Mouse (Mus musculus): ENCODE data around the gene Cp.
A peak's percentile ranks its signal among the peaks of the same experiment; 100 is the strongest.
"Not testable (repeated sequence)": the region's sequence is repeated elsewhere in the genome, so short reads cannot be mapped to it uniquely, and the experiment has no call there.

Gene Cp

DNA sequence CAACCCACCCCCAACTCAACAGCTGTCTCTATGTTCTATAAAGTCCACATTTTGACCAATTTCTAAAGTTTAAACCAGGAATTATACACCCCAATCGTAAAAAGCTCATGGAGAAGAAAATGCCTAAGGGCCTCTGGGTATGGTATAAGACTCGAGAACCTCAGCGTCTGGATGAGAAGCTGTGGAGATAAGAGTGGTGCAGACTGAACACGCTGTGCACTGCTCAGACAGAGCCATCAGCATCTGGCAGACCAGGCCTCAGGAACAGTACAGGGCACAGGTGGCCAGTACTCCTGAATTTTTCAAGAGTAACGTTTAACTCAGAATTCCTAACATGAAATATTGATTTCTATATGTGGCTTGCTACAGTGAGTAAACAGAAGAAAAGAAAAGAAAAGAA, 50.9 kb downstream of the Cp start:
- DNase-seq, result no peak

DNA sequence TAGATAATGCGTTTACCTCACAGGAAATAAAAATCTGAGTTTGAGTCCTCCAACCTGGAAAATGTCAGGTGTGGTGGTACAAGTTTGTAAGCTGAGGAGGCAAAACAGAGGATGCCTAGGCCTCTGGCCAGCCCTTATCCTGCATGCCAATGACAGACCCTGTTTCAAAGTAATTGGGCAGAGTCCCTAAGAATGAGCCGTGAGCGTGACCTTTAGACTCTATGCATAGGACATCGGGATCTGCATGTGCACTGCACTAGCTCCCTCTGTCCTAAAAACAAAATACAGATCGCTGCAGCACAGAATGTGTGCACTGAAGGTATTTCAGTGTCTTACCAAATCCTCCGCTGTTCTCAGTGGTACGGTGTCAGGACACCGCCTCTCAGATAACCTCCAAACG, 53.6 kb downstream of the Cp start:
- DNase-seq, result no peak

DNA sequence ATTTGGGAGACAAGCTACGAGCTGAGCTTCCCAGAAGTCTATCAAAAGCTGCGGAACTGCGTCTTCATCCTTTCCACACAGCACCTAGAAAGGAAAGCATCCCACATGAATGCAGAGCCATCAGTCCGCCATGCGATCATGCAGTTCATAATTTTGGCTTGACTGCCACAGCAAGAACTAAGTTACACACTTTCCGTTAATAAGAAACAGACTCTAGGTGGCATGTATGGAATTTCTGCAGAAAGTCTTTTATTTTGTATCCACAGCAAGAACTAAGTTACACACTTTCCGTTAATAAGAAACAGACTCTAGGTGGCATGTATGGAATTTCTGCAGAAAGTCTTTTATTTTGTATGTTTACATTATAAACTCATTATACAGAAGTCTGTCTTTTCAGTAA, 54.1 kb downstream of the Cp start:
- not testable (repeated sequence) for DNase-seq

DNA sequence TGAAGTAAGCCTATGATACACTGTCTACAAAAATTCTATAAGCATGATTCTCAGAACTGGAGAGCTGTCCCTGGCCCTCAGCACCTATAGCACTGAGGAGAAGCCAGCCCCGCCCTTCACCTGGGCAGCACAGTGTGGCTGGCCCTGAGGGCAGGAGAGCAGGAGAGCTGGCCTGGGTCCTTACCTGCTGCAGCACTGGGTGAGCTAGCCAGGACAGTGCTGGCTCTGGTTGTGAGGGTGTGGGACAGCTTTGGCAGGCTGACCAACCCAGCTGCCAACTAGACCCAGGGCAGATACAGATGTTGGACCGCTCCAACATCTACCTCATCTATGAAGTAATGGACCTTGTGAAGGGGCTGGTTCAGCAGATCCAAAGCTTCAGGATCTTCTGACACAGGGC, 57.6 kb downstream of the Cp start:
- DNase-seq, result no peak

DNA sequence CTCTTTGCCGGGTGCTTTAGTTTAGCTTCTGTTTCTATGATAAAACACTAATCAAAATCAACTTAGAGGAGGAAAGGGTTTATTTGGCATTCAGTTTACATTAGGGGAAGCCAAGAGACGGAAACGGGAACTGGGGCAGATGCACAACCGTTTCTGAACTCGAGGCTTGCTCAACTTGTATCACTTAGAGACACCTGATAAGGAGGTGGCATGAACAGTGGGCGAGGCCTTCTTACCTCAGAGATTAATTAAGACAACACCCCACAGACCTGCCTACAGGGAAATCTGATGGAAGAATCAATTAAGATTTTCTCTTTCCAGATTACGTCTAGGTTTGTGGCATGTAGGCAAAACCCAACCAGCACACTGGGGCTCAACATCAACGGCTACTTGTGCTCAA, 61.2 kb downstream of the Cp start:
- DNase-seq, result no peak

DNA sequence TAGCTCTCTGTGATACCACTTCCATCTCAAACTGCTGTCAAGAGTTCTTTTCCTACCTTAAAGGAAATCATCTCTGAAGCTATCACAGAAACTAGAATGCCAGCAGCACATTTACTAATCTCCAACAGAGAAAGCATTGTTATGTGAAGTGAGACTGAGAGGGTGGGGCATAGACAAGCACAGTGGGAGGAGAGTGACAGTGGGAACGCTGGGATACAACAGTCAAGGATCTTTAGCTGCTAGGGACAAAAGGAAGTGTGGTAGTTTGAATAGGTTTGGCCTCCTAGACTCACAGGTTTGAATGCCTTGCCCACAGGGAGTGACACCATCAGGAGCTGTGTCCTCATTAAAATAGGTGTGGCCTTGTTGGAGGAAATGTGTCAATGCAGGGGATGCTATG, 67.0 kb downstream of the Cp start:
- DNase-seq, result no peak

DNA sequence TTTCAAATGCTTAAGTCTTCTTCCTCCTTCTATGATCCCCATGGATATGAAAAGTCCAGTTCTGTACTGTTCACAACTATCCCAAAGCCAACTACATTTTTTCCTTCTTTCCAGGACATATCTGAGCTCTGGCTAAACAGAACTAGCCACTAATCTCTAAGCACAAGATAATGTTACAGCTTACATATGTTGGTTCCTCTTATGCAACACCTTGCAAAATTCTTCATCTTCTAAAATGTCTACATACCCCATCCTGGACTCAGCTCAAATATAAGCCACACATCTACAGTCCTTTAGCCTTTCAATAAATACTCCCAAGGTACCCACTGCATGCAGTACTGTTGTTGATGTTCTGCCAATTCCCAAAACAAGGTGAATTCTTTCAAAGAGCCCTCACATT, 69.6 kb downstream of the Cp start:
- DNase-seq, result no peak

DNA sequence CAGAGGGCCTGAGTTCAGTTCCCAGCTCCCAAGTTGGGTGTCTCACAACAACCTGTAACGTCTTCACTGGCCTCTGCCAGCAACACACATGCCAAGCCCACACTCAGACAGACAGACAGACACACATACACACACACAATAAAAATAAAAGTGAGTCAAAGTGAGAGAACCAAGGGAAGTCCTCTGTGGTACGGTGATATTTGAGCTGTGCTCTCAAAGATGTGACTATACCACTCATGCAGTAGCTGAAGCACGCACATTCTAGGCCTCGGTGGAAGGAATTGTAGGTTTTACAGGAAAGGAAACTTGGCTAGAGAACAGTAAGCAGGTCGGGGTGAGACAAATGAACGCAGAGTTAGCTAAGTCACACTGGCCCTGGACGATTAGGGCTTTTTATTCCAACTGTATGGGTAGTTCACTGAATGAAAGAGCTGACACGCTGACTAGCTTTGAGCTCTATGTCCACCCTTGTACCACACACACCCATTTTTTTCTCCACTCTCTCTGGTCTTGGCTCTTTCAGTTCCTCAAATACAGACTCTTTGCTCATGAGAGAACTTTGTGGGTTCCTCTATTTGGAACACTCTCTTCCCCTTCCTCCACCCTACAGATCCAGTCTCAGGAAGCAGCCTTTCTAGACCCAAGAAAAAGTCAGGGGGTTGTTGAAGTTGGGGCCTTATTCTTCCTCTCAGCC, 70.3 kb downstream of the Cp start:
- no peak for DNase-seq

DNA sequence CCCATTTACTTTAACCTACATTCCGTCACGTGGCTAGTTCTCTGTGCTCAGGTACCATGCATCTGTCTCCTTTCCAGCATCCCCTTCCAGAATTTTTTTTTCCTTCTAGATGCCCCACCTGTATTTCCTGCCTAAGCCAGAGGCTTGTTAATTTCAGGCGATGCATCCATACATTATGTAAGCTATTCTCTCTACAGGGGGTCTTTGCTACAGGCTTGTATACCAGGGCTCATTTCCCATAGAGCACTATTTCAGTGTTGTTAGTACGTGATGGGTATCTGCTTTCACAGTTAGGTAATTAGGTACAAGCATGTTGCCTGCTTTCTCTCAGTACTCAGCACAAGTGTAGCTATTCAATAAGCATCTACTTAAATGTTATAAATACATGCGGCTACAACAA, 70.9 kb downstream of the Cp start:
- no peak for DNase-seq

DNA sequence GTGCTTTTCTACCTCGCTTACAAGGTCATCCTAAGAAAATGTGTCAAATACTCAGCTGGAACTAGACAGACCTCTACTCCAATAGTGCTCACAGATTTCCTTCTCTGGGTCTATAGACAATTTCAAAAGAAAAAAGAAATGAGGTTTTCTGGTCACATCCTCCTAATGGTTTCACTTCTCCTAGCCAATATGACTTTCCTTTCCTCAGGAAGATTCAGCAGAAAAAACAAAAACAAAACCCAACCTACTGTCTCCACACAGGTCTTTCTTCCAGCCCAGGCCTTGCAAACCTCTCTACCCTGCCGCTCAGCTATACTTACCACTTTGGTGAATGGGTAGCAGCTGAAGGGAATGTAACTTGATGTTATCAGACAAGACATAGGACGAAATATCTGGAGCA, 71.8 kb downstream of the Cp start:
- no peak for DNase-seq

DNA sequence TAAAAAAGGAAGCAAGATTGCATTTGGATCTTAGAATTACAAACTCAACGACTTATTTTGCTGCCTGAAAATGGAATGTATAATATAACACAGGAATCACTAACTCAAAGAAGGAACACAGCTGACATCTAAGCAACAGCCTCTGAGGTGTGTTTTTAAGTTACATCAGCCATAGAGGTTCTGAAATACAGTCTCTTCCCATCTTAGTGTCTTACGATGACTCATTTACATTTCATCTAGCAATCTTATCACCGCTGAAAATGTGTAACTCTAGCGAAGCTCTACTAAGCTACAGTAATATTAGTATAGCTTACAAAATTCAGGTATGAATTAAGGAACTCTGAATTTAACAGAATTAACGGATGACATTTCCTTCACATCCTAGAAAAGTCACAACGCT, 74.0 kb downstream of the Cp start:
- DNase-seq, result no peak

DNA sequence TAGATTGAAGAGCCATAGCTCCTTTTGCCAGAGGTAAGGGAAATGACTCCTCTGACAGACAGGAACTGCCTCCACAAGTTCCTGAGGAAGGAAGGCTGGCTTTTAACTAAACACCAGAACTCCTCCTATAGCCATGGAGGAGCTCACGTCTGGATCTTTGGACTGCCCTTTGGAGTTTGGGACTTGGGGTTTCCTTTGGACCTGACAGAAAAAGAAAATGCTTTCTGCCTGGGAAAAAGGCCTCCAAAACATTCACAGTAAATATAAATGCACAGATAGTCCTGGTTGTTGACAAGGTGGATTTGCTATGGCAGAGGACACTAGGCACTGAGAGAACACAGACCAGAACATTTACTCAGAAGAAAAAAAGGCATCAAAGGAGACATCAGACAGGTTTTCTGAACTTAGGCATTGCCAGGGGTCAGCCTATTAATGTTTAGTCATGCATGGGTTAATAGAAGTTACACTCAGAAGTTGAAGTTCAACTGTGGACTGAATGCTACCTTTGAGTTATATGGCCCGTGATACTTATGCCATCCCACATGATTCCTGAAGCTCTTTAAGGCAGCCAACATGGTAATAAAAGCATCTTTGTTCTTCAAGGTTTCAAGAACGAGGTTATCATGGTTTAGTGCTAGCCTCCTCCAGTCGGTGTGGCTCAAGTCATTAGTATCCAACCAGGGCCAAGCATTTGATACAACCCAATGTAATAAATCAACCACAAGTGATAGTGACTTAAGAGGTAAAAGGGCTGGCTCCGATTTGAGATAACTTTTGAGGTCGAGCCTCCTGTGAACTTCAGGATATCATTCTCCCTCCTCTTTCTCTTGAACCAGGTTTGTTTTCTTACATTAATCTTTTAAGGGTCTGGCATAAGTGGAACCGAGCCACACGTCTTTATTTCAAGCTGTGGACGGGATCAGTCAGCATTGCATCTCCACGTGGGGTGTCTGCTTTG, 77.2 kb downstream of the Cp start:
- peak; percentile 58 for DNase-seq

DNA sequence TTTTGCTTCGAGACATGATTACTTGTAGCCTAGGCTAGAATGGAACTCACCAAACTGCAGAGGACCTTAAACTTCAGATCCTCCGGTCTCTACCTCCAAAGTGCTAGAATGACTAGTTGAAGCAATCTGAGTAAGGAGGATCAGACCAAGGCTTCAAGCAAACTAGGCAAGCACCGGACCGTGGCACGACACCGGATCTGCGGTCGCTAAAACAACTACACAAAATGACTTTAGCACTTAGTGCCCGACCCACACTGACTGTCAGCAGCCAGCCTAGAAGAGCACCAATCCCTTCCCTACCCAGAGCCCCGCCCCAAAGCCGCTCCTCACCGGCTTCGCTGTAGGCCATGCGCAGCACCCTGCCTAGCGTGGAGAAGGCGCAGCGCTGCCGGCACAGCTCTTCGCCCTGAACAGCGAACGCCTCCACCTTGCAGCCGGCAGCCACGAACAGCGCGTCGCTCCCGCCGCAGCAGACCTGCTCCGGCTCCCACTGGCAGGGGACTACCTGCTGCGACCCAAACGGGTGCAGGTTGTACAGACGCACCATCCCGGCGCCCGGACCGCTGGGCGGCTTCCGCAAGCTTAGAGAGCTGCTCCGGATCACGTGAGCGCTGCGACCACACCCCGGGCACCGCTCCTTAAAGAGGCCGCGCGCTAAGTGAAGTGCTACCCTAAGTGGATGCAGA, 78.0 kb downstream of the Cp start, which contains the start of gene Hps3:
Gene Hps3, minus strand, starts transcription at position 597 of the 686 bp plus-strand sequence.
- DNase-seq, result peak; percentile 91

DNA sequence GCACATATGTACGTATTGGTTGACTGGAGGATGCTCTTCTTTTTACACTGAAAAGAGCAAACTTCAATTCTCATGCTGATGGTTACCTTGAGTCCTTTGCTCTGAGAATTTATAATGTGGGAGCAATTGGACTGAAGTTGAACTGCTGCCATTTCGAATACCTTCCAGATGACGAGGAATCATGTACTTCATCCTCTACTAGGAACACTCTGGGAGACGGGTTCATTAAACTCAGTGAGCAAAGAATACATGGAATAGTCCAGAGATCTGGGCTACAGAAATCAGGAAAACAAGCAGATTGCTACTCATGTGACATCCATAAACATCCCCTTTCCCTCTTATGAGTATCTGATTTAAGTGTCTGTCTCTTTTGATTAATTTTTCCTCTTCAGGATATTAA, 79.2 kb downstream of the Cp start:
- no peak for DNase-seq

DNA sequence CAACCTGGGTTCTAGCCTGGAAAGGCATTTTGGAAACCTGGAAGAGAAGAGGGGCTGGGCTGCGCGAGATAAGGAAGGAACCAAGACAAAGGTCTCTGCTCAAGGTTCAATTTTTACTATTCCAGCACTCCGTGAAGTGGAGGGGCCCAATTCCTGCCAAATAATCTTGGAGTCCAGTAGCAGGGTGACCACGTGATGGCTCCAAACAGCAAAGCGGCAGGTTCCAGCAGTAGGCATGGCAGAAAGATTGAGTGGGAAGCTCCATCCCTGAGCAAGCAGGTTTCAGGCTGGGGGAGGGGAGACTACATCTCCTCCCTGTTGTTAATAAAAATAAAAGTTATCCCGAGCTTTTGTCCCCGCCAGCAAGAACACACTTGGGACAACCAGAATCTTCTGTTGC, 84.6 kb downstream of the Cp start:
- not testable (repeated sequence) for DNase-seq

DNA sequence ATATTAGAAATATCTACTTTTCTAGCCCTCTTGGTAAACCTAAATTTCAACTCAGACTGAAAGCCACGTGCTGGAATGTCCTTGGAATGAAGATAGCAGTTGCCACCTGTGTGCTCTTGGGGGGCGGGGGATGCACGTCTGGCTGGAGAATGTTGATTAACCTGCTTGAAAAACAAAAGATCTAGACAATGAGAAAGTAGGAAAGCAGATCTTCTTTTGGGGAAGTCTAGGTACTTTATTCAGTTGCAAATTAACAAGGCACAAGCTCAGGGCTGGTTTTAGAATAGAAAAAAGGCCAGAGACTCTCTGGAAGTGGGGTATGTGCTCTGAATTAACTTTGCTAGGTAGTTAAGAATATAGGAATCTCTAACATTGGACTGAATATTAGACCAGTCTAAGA, 87.9 kb downstream of the Cp start:
- DNase-seq, result not testable (repeated sequence)

DNA sequence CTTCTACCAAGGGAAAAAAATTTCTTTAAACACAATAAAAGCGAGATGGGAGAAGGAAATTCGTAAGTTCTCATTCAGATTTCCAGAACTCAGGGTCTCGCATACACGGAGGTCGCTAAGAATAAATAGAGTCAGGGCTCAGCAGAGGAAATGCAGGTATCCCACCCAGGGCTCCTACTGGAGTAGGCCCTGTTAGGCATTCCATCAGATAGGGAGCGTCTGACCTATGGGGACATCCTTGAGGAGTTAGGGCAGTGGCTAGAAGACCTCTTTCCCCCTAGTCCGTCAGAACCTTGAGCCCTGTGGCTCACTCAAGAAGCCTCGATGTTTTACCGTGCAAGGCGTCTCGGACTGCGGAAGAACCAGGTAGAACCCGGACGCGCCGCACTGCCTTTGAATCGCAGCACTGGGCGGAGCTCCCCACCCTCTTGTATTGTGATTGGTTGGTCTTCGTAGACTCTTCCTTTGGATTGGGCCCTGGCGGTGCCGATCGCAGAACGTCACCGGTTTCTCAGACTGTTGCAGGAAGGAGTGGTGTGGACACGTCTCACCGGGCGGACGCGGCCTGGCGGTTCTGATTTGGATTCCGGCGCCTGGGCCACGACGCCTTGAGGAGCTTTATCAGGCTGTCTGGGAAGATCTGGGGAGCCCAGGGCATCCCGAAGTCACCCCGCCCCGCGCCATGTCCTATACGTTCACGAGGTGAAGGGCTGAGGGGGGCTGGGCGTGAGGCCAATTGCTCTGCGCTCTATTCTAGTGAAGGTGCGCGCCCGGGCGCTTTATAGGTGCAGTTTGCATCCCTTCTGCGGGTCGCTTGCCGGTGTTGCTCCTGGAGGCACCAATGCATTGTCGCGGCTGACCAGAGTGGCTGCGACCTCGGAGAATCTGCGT, 100.7 kb downstream of the Cp start, which contains the start of gene Hltf:
Gene Hltf, plus strand, starts transcription at position 506 of the 891 bp plus-strand sequence.
- DNase-seq, result peak; percentile 97

DNA sequence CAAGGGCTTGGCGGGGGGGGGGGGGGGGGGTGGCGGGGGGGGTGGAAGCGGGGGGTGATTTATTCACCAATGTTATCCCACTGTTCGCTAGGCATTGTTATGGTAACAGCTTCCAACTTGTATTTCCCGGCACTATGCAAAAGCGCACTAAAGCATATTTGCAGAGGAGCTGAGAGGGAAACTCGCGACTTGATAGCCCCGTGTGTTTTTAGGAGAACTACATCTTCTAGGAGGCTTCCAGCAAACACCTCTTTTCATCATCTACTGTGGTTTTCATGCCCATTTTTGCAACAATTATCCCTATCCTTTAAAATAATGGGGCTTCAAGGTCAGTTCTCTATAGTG, 101.3 kb downstream of the Cp start:
- no peak for DNase-seq
